Mouse (Mus musculus) layer of hippocampus, adult 9-11 months (tissue): ENCODE measurements around the gene Yif1b.

ENCODE experiments used
- DNase-seq: peaks from one replicate; pipeline ENCODE4 v3.0.0; 2022

Yif1b gene

GRCm38 (mm10) chr7:29246015-29246414 lies 7.9 kb downstream of the Yif1b start:
- DNase-seq = no peak

- DNase-seq = no peak
Observed at GRCm38 (mm10) chr7:29246619-29247313, 8.6 kb downstream of the Yif1b start.

GRCm38 (mm10) chr7:29247314-29247700 lies 9.2 kb downstream of the Yif1b start:
- DNase-seq = no peak

- DNase-seq = no peak
Observed at GRCm38 (mm10) chr7:29247706-29248105, 9.6 kb downstream of the Yif1b start.

- DNase-seq = no peak
Observed at GRCm38 (mm10) chr7:29248261-29248841, 10.2 kb downstream of the Yif1b start, which contains the start of gene 2200002D01Rik. 2200002D01Rik (minus strand) TSS chr7:29248466.

GRCm38 (mm10) chr7:29251166-29251565 lies 13.0 kb downstream of the Yif1b start:
- DNase-seq = no peak

GRCm38 (mm10) chr7:29253842-29254241 lies 15.7 kb downstream of the Yif1b start:
- no peak for DNase-seq

- DNase-seq = no peak
Observed at GRCm38 (mm10) chr7:29255875-29256274, 17.7 kb downstream of the Yif1b start.

- no peak for DNase-seq
Observed at GRCm38 (mm10) chr7:29257368-29257767, 19.2 kb downstream of the Yif1b start.

GRCm38 (mm10) chr7:29259781-29260730 lies 21.9 kb downstream of the Yif1b start:
- no peak for DNase-seq

- DNase-seq = no peak
Observed at GRCm38 (mm10) chr7:29262151-29262550, 24.0 kb downstream of the Yif1b start.

- no peak for DNase-seq
Observed at GRCm38 (mm10) chr7:29263831-29264230, 25.7 kb downstream of the Yif1b start.

- no peak for DNase-seq
Observed at GRCm38 (mm10) chr7:29265636-29266035, 27.5 kb downstream of the Yif1b start.

GRCm38 (mm10) chr7:29266931-29267330 lies 28.8 kb downstream of the Yif1b start:
- DNase-seq = no peak

- DNase-seq = no peak
Observed at GRCm38 (mm10) chr7:29270445-29270844, 32.3 kb downstream of the Yif1b start.

- DNase-seq = no peak
Observed at GRCm38 (mm10) chr7:29271687-29272465, 33.7 kb downstream of the Yif1b start.

- no peak for DNase-seq
Observed at GRCm38 (mm10) chr7:29276715-29277114, 38.6 kb downstream of the Yif1b start.

GRCm38 (mm10) chr7:29277510-29277909 lies 39.4 kb downstream of the Yif1b start:
- no peak for DNase-seq

GRCm38 (mm10) chr7:29279261-29279660 lies 41.1 kb downstream of the Yif1b start:
- DNase-seq = no peak

- DNase-seq = no peak
Observed at GRCm38 (mm10) chr7:29279924-29280323, 41.8 kb downstream of the Yif1b start.

GRCm38 (mm10) chr7:29280801-29281200 lies 42.7 kb downstream of the Yif1b start:
- no peak for DNase-seq

GRCm38 (mm10) chr7:29281201-29282073 lies 43.3 kb downstream of the Yif1b start, which contains the start of gene Spint2:
Spint2 (minus strand) TSS chr7:29281912.
- no peak for DNase-seq
